In genomic region chr2:153495391-153495790, GRCm38 (mm10) we compare ENCODE assay signal across 18 mouse cellular contexts. TPM values are rescaled to one million over a fixed set of nuclear protein-coding genes. Genes with fewer than 3 reads are reported as not detected.
A peak's percentile ranks its signal among the peaks of the same experiment; 100 is the strongest.
DNase-seq lines count a peak whose midpoint lies in the region; ATAC-seq and TF ChIP-seq lines count a peak whose summit lies in the region.
"Not testable (repeated sequence)": the region's sequence is repeated elsewhere in the genome, so short reads cannot be mapped to it uniquely, and the experiment has no call there.
"Had no signal": no experiment of that assay in that cellular context is flagged by ENCODE, and none has a peak within 500 bp of the region (broad histone marks: within the 10 kb centered on the region; RNA-seq: fewer than 3 reads in every experiment).

No protein-coding gene starts in this region.

- not testable (repeated sequence) for H3K9me3 ChIP-seq in embryonic facial prominence, embryonic 10.5 days; heart, embryonic 10.5 days; heart, embryonic 15.5 days (replicated peaks); hindbrain, embryonic 13.5 days; liver, embryonic 13.5 days (replicated peaks); liver, postnatal 0 days (ENCODE audit: low read length)

- H3K9ac ChIP-seq in heart, embryonic 15.5 days; hindbrain, embryonic 13.5 days; liver, postnatal 0 days (replicated peaks): not testable (repeated sequence)
- H3K9ac ChIP-seq in liver, embryonic 13.5 days: peak overlapping the region; percentile 94; the same call in 1 of the 2 replicates

- not testable (repeated sequence) for TF ChIP-seq CTCF in bone marrow, adult 2 months (IDR thresholded peaks at IDR 0.05; ENCODE audit: control insufficient read depth, insufficient read depth, low read length); liver, postnatal 0 days (IDR thresholded peaks at IDR 0.05; ENCODE audit: low read depth)

- not testable (repeated sequence) for ATAC-seq in heart, embryonic 15.5 days (replicated peaks; ENCODE audit: insufficient number of reproducible peaks, insufficient read depth, low FRiP score, low read depth); hindbrain, embryonic 13.5 days (ENCODE audit: low FRiP score)
- peak; percentile 69 for ATAC-seq in liver, embryonic 13.5 days (ENCODE audit: low read depth)
- ATAC-seq in liver, postnatal 0 days: peak; percentile 32

- H3K36me3 ChIP-seq in embryonic facial prominence, embryonic 10.5 days (replicated peaks); heart, embryonic 10.5 days; heart, embryonic 15.5 days; hindbrain, embryonic 13.5 days; liver, embryonic 13.5 days; liver, postnatal 0 days (replicated peaks; ENCODE audit: insufficient read depth, low read length): not testable (repeated sequence)

- TF ChIP-seq EP300 in liver, postnatal 0 days (IDR thresholded peaks at IDR 0.05; ENCODE audit: low read depth): not testable (repeated sequence)

- WGBS in bone marrow, adult 2 months: 48% methylated on average over 4 of the region's 4 CpGs
- 88% methylated on average over 4 of the region's 4 CpGs for WGBS in embryonic facial prominence, embryonic 10.5 days
- WGBS in heart, embryonic 10.5 days: 74% methylated on average over 4 of the region's 4 CpGs
- WGBS in heart, embryonic 15.5 days: 86% methylated on average over 4 of the region's 4 CpGs
- WGBS in hindbrain, embryonic 13.5 days: 88% methylated on average over 4 of the region's 4 CpGs
- 17% methylated on average over 4 of the region's 4 CpGs for WGBS in liver, embryonic 13.5 days (ENCODE audit: insufficient replicate concordance)
- 48% methylated on average over 4 of the region's 4 CpGs for WGBS in liver, postnatal 0 days (ENCODE audit: insufficient replicate concordance)

- H3K4me2 ChIP-seq in heart, embryonic 15.5 days; hindbrain, embryonic 13.5 days: not testable (repeated sequence)
- H3K4me2 ChIP-seq in liver, embryonic 13.5 days: peak overlapping the region; percentile 98
- peak overlapping the region; percentile 42; the same call in 1 of the 2 replicates for H3K4me2 ChIP-seq in liver, postnatal 0 days (ENCODE audit: low read depth, low read length)

- H3K4me1 ChIP-seq in bone marrow, adult 2 months (ENCODE audit: control insufficient read depth, insufficient read depth, low read length): not testable (repeated sequence)
- peaks cover 79% of the 10 kb centered on the region for H3K4me1 ChIP-seq in embryonic facial prominence, embryonic 10.5 days
- H3K4me1 ChIP-seq in heart, embryonic 10.5 days: peaks cover 76% of the 10 kb centered on the region
- peaks cover 60% of the 10 kb centered on the region for H3K4me1 ChIP-seq in heart, embryonic 15.5 days (replicated peaks)
- H3K4me1 ChIP-seq in hindbrain, embryonic 13.5 days (replicated peaks): peaks cover 73% of the 10 kb centered on the region
- H3K4me1 ChIP-seq in liver, embryonic 13.5 days (replicated peaks): peaks cover 94% of the 10 kb centered on the region
- H3K4me1 ChIP-seq in liver, postnatal 0 days (ENCODE audit: insufficient read depth): peaks cover 61% of the 10 kb centered on the region

- not testable (repeated sequence) for TF ChIP-seq POLR2A in bone marrow, adult 2 months (IDR thresholded peaks at IDR 0.05; ENCODE audit: borderline replicate concordance, control insufficient read depth, low read depth, low read length)

- peaks cover 45% of the 10 kb centered on the region for H3K27me3 ChIP-seq in embryonic facial prominence, embryonic 10.5 days (replicated peaks; ENCODE audit: low read depth, poor library complexity, severe bottlenecking)
- H3K27me3 ChIP-seq in heart, embryonic 10.5 days (ENCODE audit: insufficient read depth, poor library complexity, severe bottlenecking): peaks cover 13% of the 10 kb centered on the region
- not testable (repeated sequence) for H3K27me3 ChIP-seq in heart, embryonic 15.5 days; liver, embryonic 13.5 days; liver, postnatal 0 days (ENCODE audit: insufficient read depth, low read length)
- H3K27me3 ChIP-seq in hindbrain, embryonic 13.5 days: peaks cover 21% of the 10 kb centered on the region

- not testable (repeated sequence) for DNase-seq in embryonic facial prominence, embryonic 10.5 days (ENCODE audit: low spot score); heart, embryonic 10.5 days (ENCODE audit: low spot score); liver, postnatal 0 days
- DNase-seq in liver, embryonic 13.5 days: peak; percentile 80
- DNase-seq in spleen, adult 12 weeks (ENCODE audit: low spot score): peak; percentile 39

- not testable (repeated sequence) for H3K4me3 ChIP-seq in bone marrow, adult 2 months (replicated peaks; ENCODE audit: control insufficient read depth, low read depth, low read length); embryonic facial prominence, embryonic 10.5 days; heart, embryonic 10.5 days; heart, embryonic 15.5 days; hindbrain, embryonic 13.5 days; liver, embryonic 13.5 days (replicated peaks); liver, postnatal 0 days (ENCODE audit: low read depth, low read length)

- H3K27ac ChIP-seq in bone marrow, adult 2 months (ENCODE audit: control insufficient read depth, insufficient read depth, low read depth, low read length, poor library complexity): peak overlapping the region; percentile 77
- H3K27ac ChIP-seq in embryonic facial prominence, embryonic 10.5 days (replicated peaks): peak overlapping the region; percentile 85
- peak overlapping the region; percentile 92 for H3K27ac ChIP-seq in heart, embryonic 10.5 days
- H3K27ac ChIP-seq in heart, embryonic 15.5 days: peak overlapping the region; percentile 86
- H3K27ac ChIP-seq in hindbrain, embryonic 13.5 days: 0 out of 2 replicates have a peak overlapping the region, but pooled peaks have one; percentile 24
- H3K27ac ChIP-seq in liver, embryonic 13.5 days: peak overlapping the region; percentile 99
- peak overlapping the region; percentile 91 for H3K27ac ChIP-seq in liver, postnatal 0 days (ENCODE audit: low read depth)

RNA-seq across cellular contexts. Expression of gene 4930404H24Rik, which starts 2.8 kb away (rescaled TPM):
- not detected in 2 replicates for polyA plus RNA-seq in bone marrow, adult 2 months (2011; ENCODE audit: insufficient read depth, insufficient read length, low replicate concordance, missing spikeins)
- polyA plus RNA-seq in embryonic facial prominence, embryonic 10.5 days (2016; fragmentation: Nextera tagmentation; extraction: Ambion mirVana): not detected in 2 replicates
- not detected in 2 replicates for polyA plus RNA-seq in heart, embryonic 10.5 days (2016; fragmentation: Nextera tagmentation; extraction: Ambion mirVana)
- not detected in 2 replicates for polyA plus RNA-seq in heart, embryonic 15.5 days (2015; fragmentation: Nextera tagmentation; extraction: Ambion mirVana)
- not detected in 2 replicates for polyA plus RNA-seq in hindbrain, embryonic 13.5 days (2015; fragmentation: Nextera tagmentation; extraction: Ambion mirVana)
- not detected in 2 replicates for polyA plus RNA-seq in liver, embryonic 13.5 days (2015; fragmentation: Nextera tagmentation; extraction: Ambion mirVana)
- not detected in 2 replicates for polyA plus RNA-seq in liver, postnatal 0 days (2015; fragmentation: Nextera tagmentation; extraction: Ambion mirVana)
- polyA plus RNA-seq: activated CD4-positive, CD25-positive, alpha-beta regulatory T cell, adult 4 months; C2C12; cortical plate, adult 2 months; embryonic facial prominence, embryonic 13.5 days; forebrain, embryonic 11.5 days; forebrain, embryonic 15.5 days; hindbrain, embryonic 16.5 days; inflammation-experienced regulatory T-cells, adult 6 months; intestine, postnatal 0 days; Patski had no signal

RNA-seq across cellular contexts. Expression of gene Nol4l, which starts 34.4 kb away (rescaled TPM):
- polyA plus RNA-seq in bone marrow, adult 2 months (2011; ENCODE audit: insufficient read depth, insufficient read length, low replicate concordance, missing spikeins): 4.0 and 7.5 TPM in 2 replicates
- polyA plus RNA-seq in embryonic facial prominence, embryonic 10.5 days (2016; fragmentation: Nextera tagmentation; extraction: Ambion mirVana): 23.5 and 23.7 TPM in 2 replicates
- 20.8 and 21.4 TPM in 2 replicates for polyA plus RNA-seq in heart, embryonic 10.5 days (2016; fragmentation: Nextera tagmentation; extraction: Ambion mirVana)
- 6.9 and 10.9 TPM in 2 replicates for polyA plus RNA-seq in heart, embryonic 15.5 days (2015; fragmentation: Nextera tagmentation; extraction: Ambion mirVana)
- 42.4 and 43.8 TPM in 2 replicates for polyA plus RNA-seq in hindbrain, embryonic 13.5 days (2015; fragmentation: Nextera tagmentation; extraction: Ambion mirVana)
- polyA plus RNA-seq in liver, embryonic 13.5 days (2015; fragmentation: Nextera tagmentation; extraction: Ambion mirVana): 5.3 and 5.4 TPM in 2 replicates
- 1.7 and 1.9 TPM in 2 replicates for polyA plus RNA-seq in liver, postnatal 0 days (2015; fragmentation: Nextera tagmentation; extraction: Ambion mirVana)

Comparison
In these comparisons a context has a peak if more than half of its experiments do, and no peak if none do; other contexts are left out.
1. H3K27ac ChIP-seq: peak in every context shown above with its lines; median percentile 99 in liver, embryonic 13.5 days; 92 in heart, embryonic 10.5 days; 91 in liver, postnatal 0 days; 86 in heart, embryonic 15.5 days; 85 in embryonic facial prominence, embryonic 10.5 days; 77 in bone marrow, adult 2 months; 24 in hindbrain, embryonic 13.5 days.